Mouse (Mus musculus): Measurements from ENCODE around the gene Basp1. TPM values are rescaled to one million over a fixed set of nuclear protein-coding genes. Genes with fewer than 3 reads are reported as not detected.
A peak's percentile ranks its signal among the peaks of the same experiment; 100 is the strongest.

Basp1 gene
- total and polyA plus RNA-seq, 2 experiments from 2014 or later = 547 to 1,429 TPM

GRCm38 (mm10) chr15:25443140-25443790 is 29.7 kb upstream of the Basp1 start:
- H3K4me1 ChIP-seq (ENCODE audit: insufficient read depth, low read length) = no peaks in the 10 kb centered on the region; the same call in 1 of the 2 replicates
- H3K4me3 ChIP-seq (ENCODE audit: low read depth, low read length) = no peak overlapping the region
- TF ChIP-seq CTCF (IDR thresholded peaks at IDR 0.05) = no peak
- ATAC-seq (ENCODE audit: low FRiP score) (no peak), DNase-seq (ENCODE audit: low spot score) (no peak)
- no peak overlapping the region for H3K4me2 ChIP-seq (ENCODE audit: low read depth, low read length, poor library complexity, severe bottlenecking)
- no peaks in the 10 kb centered on the region for H3K36me3 ChIP-seq (ENCODE audit: insufficient read depth, low read length)
- no peaks in the 10 kb centered on the region for H3K27me3 ChIP-seq (ENCODE audit: insufficient read depth, low read length)
- H3K27ac ChIP-seq (ENCODE audit: low read depth, low read length) = no peak overlapping the region
- no peak overlapping the region for H3K9ac ChIP-seq (replicated peaks; ENCODE audit: low read length, poor library complexity, severe bottlenecking)
- 80% methylated on average over 8 of the region's 8 CpGs for WGBS
- H3K9me3 ChIP-seq (ENCODE audit: low read length) = no peaks in the 10 kb centered on the region

- H3K4me1 ChIP-seq (ENCODE audit: insufficient read depth, low read length) = no peaks in the 10 kb centered on the region; the same call in 1 of the 2 replicates
- H3K36me3 ChIP-seq (ENCODE audit: insufficient read depth, low read length) = no peaks in the 10 kb centered on the region
- no peak overlapping the region for H3K4me3 ChIP-seq (ENCODE audit: low read depth, low read length)
- ATAC-seq (ENCODE audit: low FRiP score) (no peak), DNase-seq (ENCODE audit: low spot score) (no peak)
- WGBS = 62% methylated on average over 9 of the region's 9 CpGs
- no peak overlapping the region for H3K9ac ChIP-seq (replicated peaks; ENCODE audit: low read length, poor library complexity, severe bottlenecking)
- no peaks in the 10 kb centered on the region for H3K9me3 ChIP-seq (ENCODE audit: low read length)
- H3K4me2 ChIP-seq (ENCODE audit: low read depth, low read length, poor library complexity, severe bottlenecking) = no peak overlapping the region
- H3K27ac ChIP-seq (ENCODE audit: low read depth, low read length) = no peak overlapping the region
- no peak for TF ChIP-seq CTCF (IDR thresholded peaks at IDR 0.05)
- H3K27me3 ChIP-seq (ENCODE audit: insufficient read depth, low read length) = no peaks in the 10 kb centered on the region
Observed at GRCm38 (mm10) chr15:25441868-25442185, 28.3 kb upstream of the Basp1 start.

- no peaks in the 10 kb centered on the region for H3K9me3 ChIP-seq (ENCODE audit: low read length)
- peak overlapping the region; percentile 19 for H3K4me2 ChIP-seq (ENCODE audit: low read depth, low read length, poor library complexity, severe bottlenecking)
- DNase-seq (ENCODE audit: low spot score) = peak; percentile 87
- H3K4me3 ChIP-seq (ENCODE audit: low read depth, low read length) = no peak overlapping the region
- peak; percentile 78 for TF ChIP-seq CTCF (IDR thresholded peaks at IDR 0.05)
- 23% methylated on average over 24 of the region's 24 CpGs for WGBS
- no peaks in the 10 kb centered on the region for H3K36me3 ChIP-seq (ENCODE audit: insufficient read depth, low read length)
- no peaks in the 10 kb centered on the region for H3K27me3 ChIP-seq (ENCODE audit: insufficient read depth, low read length)
- H3K27ac ChIP-seq (ENCODE audit: low read depth, low read length) = no peak overlapping the region
- H3K4me1 ChIP-seq (ENCODE audit: insufficient read depth, low read length) = no peaks in the 10 kb centered on the region; the same call in 1 of the 2 replicates
- no peak overlapping the region for H3K9ac ChIP-seq (replicated peaks; ENCODE audit: low read length, poor library complexity, severe bottlenecking)
- ATAC-seq (ENCODE audit: low FRiP score) = no peak
Observed at GRCm38 (mm10) chr15:25440991-25441867, 27.7 kb upstream of the Basp1 start.

- 85% methylated on average over 8 of the region's 8 CpGs for WGBS
- no peak for ATAC-seq (ENCODE audit: low FRiP score)
- no peak overlapping the region for H3K9ac ChIP-seq (replicated peaks; ENCODE audit: low read length, poor library complexity, severe bottlenecking)
- no peak overlapping the region for H3K4me3 ChIP-seq (ENCODE audit: low read depth, low read length)
- H3K27me3 ChIP-seq (ENCODE audit: insufficient read depth, low read length) = no peaks in the 10 kb centered on the region
- TF ChIP-seq CTCF (IDR thresholded peaks at IDR 0.05) = no peak
- no peak for DNase-seq (ENCODE audit: low spot score)
- H3K36me3 ChIP-seq (ENCODE audit: insufficient read depth, low read length) = no peaks in the 10 kb centered on the region
- no peaks in the 10 kb centered on the region; the same call in 1 of the 2 replicates for H3K4me1 ChIP-seq (ENCODE audit: insufficient read depth, low read length)
- no peak overlapping the region for H3K27ac ChIP-seq (ENCODE audit: low read depth, low read length)
- no peaks in the 10 kb centered on the region for H3K9me3 ChIP-seq (ENCODE audit: low read length)
- no peak overlapping the region for H3K4me2 ChIP-seq (ENCODE audit: low read depth, low read length, poor library complexity, severe bottlenecking)
Observed at GRCm38 (mm10) chr15:25440317-25440716, 26.8 kb upstream of the Basp1 start.

GRCm38 (mm10) chr15:25432341-25432740 is 18.8 kb upstream of the Basp1 start:
- ATAC-seq (ENCODE audit: low FRiP score) = no peak
- no peaks in the 10 kb centered on the region for H3K4me1 ChIP-seq (ENCODE audit: insufficient read depth, low read length)
- DNase-seq (ENCODE audit: low spot score) = no peak
- H3K9ac ChIP-seq (replicated peaks; ENCODE audit: low read length, poor library complexity, severe bottlenecking) = no peak overlapping the region
- H3K36me3 ChIP-seq (ENCODE audit: insufficient read depth, low read length) = no peaks in the 10 kb centered on the region
- 78% methylated on average over 1 of the region's 1 CpGs for WGBS
- no peak overlapping the region for H3K4me3 ChIP-seq (ENCODE audit: low read depth, low read length)
- no peaks in the 10 kb centered on the region for H3K9me3 ChIP-seq (ENCODE audit: low read length)
- TF ChIP-seq CTCF (IDR thresholded peaks at IDR 0.05) = no peak
- no peak overlapping the region for H3K4me2 ChIP-seq (ENCODE audit: low read depth, low read length, poor library complexity, severe bottlenecking)
- H3K27me3 ChIP-seq (ENCODE audit: insufficient read depth, low read length) = no peaks in the 10 kb centered on the region
- H3K27ac ChIP-seq (ENCODE audit: low read depth, low read length) = no peak overlapping the region

GRCm38 (mm10) chr15:25430167-25430566 is 16.6 kb upstream of the Basp1 start:
- WGBS = 90% methylated on average over 3 of the region's 3 CpGs
- DNase-seq (ENCODE audit: low spot score) = no peak

More at GRCm38 (mm10) chr15:25430167-25430566, 16.6 kb upstream of the Basp1 start:
- Histone ChIP-seq H3K9me3 (ENCODE audit: low read length) (no peaks in the 10 kb centered on the region), H3K4me1 (ENCODE audit: insufficient read depth, low read length) (no peaks in the 10 kb centered on the region), H3K27me3 (ENCODE audit: insufficient read depth, low read length) (no peaks in the 10 kb centered on the region), H3K9ac (replicated peaks; ENCODE audit: low read length, poor library complexity, severe bottlenecking) (no peak overlapping the region), H3K4me3 (ENCODE audit: low read depth, low read length) (no peak overlapping the region), H3K36me3 (ENCODE audit: insufficient read depth, low read length) (no peaks in the 10 kb centered on the region), H3K4me2 (ENCODE audit: low read depth, low read length, poor library complexity, severe bottlenecking) (no peak overlapping the region), H3K27ac (ENCODE audit: low read depth, low read length) (no peak overlapping the region)
- TF ChIP-seq CTCF (IDR thresholded peaks at IDR 0.05) = no peak
- no peak for ATAC-seq (ENCODE audit: low FRiP score)
